Mouse (Mus musculus) right cerebral cortex, adult 18-20 months (tissue): ENCODE data around the gene Enox1.
"Not testable (repeated sequence)": the region's sequence is repeated elsewhere in the genome, so short reads cannot be mapped to it uniquely, and the experiment has no call there.

ENCODE experiments used
- DNase-seq: peaks from one replicate; pipeline ENCODE4 v3.0.0; 2022; ENCODE audit warnings: mixed read lengths

Gene Enox1

DNA sequence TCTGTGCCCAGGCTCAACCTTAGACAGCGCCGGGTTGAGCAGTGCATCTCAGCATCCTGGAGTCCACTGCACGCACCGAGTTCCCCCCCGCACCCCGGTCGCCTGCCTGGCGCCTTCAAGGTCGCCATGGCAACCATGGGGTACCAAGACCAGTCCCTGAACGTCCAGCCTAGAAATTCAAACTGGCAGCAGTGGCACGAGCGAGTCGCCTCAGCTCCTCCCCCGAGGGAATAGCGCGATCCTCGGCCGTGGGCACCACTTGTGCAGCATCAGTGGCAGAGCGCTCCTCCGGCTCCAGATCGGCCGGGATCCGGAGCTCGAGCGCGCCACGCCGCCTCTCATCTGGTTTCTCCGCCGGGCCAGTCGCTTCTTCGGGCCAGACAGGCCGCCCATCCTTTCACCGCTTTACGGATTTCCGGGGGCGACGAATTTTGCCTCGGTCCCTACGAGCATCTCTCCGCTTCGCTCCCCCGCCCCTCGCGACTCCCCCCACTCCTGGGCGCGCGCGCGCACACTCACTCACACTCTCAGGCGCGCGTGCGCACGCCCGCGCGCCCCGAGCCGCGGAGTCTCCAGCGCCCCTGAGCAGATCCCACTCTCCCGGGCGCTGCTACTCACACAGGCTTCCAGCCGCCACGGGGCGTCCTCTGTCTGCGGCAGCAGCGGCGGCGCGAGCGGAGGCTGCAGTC is at the start of gene Enox1:
Gene Enox1 (plus strand): TSS at position 542 of the 689 bp plus-strand sequence.
- peak; percentile 87 for DNase-seq

DNA sequence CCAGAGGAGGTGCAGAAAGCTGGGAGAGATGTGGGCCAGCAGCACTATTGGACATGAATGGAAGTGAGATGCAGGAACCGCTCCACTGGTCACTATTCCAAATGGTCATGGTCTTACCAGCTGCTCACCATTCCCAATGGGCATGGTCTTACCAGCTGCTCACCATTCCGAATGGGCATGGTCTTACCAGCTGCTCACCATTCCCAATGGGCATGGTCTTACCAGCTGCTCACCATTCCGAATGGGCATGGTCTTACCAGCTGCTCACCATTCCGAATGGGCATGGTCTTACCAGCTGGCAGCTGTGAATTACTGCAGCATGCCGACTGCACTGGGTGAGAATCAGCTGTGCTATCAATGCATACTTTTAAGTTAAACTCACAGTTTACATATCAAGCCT is 45.9 kb upstream of the Enox1 start:
- not testable (repeated sequence) for DNase-seq

DNA sequence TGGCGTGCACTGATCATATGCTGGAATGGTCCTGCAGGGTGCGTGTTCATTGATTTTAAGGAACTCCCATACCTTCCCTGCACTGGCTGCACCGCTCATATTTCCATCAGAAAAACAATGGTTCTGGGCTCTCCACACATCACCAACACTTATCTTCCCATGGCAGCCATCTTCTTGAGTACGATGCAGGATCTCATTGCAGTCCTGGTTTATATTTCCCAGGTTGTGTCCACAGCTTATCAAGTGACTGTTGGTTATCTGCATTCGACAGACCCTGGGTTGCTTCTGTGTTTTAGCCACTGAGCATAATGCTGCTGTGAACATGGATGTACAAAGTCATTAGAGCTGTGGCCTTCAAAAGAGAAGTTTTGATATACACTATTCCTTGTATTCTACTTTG is 26.0 kb upstream of the Enox1 start:
- DNase-seq = no peak

DNA sequence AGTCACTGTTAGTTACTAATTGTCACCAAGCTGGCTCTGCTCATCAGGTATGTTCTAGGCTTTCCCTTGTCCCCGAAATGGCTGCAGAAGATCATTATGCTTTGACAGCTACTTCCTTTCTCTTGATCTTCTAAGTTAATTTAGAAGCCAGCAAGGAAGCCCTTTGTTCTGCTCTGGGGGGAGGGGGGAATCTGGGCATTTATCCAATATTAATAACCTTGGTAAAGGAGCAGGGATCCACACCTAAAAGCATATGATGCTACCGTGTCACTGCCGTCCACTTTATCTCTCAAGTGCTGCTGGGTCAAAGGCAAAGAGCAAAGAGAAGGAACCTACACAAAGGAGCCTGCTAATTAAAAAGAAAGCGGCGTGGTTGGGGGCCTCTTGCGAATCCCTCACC is 19.6 kb upstream of the Enox1 start:
- no peak for DNase-seq

DNA sequence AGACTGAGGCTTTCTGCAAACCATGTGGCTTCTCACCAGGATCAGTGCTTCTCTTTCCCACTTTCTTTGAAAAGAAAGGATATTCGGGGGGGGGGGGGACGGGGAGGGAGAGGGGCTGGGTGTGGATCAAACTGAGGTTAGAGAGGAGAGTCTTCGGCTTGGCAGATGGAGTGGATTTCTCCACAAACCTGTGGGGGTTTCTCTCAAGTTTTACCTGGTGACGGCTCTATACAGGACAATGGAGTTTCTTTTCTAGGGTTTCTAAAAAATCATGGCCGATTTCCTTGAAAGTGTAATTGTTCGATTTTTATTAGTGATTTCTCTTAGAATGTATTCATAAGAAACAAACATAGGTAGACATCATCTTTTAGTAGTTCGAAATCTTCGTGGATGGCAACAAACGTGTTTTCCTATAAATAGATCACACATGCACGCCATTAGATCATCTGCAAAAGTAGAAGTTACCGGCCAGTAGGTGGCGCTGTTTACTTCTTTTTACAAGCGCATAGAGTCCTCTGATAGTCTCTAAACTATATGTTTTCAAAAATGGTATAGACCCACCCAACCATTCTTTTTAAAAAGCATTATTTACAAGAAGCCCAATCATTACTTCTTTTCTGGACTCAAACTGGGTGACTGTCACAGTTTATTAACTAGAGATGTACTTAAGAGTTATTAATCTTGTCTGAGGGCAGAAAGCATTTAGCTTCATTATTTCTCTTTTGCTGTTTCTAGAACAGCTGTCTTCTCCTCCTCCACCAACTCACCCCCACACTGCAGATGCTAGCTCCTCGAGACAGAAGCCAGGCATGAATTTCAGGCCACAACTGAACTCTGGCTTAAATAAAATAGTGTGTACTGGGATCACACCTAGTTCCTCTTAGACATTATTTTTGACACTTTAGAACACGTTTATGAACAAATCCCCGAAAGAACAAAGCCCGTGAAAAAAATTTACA is 15.0 kb upstream of the Enox1 start:
- peak; percentile 76 for DNase-seq

DNA sequence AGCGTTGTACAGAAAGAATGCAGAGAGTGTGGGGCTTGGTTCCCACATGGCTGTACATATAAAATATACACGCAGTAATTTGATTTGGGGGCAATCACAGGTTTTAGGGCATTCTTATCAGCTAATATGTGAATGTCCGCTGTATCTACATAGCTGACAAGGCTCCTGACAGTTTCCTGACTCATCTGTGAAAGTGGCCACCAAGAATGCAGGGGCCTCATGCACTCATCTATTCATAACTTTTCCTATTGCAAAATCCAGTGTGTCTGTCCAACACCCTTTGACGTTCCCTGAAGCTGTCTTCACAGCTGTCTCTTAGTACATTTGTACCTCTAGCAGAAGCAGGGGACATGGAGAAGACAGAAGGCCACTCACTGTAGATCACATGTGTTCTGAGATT is 11.5 kb upstream of the Enox1 start:
- DNase-seq = no peak

DNA sequence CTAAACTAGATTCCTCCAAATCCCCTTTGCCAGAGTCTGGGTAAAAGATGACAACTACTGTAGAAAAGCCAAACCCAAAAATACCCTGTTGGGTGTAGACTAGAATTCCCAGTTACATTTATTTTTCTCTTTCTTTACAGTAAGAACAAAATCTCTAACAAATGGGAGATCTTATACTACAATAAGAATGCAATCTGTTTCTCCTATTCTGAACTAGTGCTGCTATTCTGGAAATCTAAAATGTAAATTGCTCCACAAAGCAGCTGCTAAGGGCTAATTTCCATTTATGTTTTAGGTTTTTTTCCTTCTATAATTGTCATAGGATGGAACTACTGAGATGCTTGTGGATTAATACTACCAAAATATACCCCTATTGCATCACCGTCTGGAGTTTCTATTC is 8.9 kb upstream of the Enox1 start:
- DNase-seq = no peak

DNA sequence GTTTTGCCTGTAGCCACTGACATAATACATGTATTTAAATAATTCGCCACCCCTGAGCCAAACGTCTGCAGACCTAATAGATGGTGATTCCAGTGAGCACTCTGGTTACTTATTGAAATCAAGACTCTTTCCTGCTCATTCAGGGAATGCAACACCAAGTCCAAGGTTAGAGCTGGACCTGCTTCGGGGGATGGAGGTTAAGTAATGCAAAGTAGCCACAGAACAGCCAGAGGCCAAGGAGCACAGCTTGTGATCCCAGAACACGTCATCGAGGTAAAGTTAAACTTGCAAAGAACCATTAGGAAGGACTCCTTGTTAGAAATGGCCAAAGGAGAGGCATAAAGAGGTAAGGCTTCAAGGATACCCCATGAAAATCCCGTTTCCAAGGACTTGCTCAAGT is 6.0 kb upstream of the Enox1 start:
- no peak for DNase-seq

DNA sequence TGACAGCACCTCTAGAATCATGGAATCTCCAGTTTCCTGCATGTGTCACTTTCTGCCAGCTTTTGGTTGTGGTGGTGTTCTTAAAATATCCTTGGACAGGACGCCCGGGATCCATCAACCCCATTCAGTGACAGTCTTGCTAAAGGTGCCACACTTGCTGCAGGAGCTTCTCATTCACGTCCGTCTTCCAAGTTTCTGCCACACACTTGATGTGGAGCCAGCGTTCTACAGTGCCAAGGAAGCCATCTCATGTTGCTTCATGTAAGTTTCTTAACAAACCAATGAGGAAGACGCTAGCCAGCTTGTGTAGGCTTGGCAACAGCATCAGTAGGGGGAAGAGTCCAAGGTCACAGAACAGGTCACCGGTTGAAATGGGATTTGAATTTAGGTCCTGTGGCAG is 5.1 kb upstream of the Enox1 start:
- DNase-seq = no peak

DNA sequence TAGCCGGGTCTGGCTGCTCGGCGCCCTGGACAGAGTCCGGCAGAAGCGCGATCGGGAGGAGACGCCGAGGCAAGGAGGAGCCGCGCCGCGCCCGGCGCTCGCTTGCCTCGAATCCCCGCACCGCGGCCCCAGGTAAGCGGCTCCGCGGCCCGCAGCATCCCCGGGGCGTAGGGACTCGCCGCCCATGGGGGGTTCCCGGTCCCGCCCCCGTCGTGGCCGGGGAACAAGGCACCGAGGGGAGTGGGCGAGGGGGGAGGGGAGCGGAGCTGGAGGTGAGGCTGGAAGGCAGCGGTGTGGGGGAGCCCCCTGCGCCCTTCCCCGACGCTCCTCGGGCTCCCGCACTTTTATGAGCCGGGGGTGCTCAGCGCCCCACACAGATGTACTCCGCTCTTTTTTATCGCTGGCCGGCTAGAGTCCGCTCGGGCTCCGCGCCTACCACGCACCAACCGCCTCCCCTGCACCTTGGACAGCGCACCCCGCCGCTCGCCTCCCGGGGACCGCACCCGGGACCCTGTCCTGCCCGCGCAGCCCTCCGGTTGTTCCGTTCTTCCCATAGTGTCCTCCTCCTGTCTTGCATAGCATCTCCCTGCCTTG is 445 bp downstream of the Enox1 start:
- DNase-seq = no peak

DNA sequence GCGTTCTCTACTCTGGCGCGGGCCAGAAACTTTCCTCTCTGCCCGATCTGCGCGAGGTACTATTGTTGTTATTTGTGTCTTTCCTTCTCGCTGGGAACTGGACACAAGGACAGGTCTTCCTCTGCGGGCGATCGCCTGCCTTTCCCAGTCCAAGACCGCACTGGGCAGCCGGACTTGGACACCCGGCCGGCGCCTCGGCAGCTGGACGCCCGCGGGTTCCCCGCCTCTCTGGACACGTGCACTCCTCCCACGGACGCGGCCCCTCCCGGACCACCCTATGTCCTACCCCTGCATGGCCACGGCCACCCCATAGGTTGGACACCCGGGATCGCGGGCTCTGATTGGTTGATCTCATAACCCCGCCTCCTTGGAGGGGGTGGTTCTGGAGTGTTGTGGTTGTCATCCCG is 945 bp downstream of the Enox1 start:
- DNase-seq = peak; percentile 92

DNA sequence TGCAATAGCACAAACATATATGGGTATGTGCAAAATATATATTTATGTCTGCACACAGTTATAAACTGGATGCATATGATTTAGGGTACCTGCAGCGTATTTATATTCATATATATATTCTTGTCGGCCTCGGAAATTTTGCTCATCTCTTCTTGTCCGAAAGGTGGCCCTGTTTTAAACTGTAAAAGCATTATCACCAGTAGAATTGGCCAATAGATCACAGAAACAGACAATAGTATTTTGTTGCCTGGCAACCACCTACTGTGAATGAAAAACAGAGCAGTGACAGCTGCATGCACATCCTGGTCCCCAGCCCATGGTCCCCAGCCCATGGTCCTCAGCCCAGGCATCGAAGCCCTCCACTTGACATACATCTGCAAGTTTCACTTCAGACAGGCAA is 2.8 kb downstream of the Enox1 start:
- DNase-seq = no peak

DNA sequence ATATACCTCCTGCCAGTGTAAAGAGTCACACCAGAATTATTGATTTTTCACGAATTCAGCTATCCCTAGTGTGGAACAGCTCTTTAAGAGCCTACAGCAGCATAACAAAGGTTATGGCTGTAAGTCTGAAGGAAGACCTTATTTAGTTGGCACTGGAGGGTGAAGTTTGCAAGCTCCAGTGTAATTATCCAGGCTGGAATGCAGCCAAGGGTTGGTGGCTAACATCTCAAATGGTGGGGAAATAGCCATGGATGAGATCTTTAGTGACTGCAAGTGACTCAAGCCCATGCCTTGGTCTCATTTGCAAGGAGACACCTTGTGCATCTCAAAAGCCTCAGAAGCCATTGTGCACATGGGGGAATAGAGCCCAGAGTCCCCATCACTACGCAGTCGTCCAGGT is 5.9 kb downstream of the Enox1 start:
- no peak for DNase-seq

DNA sequence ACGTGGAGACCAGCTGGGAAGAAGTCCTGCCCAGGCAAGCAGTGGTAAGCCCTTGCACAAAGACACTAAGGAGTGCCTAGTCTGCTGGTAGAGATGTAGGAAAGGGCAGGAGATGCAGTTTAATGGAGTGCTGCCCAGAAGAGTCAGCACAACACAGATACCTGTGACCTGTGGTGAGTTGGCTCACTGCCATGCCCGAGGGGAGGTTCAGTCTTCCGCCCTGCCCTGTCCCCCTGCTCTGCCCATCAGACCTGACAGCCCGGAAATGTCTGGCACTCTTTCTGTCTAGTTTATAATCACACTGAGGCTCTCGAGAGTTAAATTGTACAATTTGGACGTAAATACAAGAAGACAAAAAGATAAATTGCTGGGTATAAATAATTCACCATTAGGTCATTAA is 7.8 kb downstream of the Enox1 start:
- no peak for DNase-seq

DNA sequence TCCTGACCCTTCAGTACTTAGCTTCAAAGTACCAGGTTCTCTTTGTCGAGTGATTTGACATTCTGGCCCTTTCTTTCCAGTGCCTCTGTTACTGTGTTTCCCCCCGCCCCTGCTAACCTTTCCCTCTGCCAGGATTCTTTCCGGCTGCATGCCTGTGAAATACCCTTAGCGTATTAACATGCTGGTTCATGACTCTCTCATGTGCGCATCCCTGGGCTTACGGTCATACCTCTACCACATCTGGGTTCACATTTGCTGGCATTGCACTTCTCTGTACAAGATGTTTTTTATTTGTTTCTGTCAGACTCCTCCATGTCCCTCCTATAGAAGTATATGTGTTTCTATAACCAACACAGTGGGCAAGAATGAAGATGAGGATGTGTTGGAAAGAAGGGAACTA is 11.6 kb downstream of the Enox1 start:
- DNase-seq = no peak

DNA sequence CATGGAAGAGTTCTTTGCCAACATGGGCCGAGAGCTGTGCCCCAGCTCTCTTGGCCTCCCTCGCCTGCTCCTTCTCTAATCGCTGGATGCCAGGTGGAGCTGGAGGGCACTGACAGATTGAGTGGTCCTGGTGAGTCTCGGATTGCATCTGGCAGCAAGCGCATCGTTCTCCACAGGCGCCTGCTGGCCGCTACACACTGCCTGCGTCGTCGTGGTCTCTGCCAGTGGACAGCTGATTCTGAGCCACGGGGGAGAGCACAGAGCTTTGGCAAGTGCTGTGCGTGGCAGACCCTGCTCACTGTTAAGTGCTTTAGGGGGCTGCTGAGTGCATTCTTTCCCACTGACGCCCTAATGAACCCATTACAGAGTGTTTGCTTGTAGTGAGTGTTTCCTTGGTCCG is 17.9 kb downstream of the Enox1 start:
- no peak for DNase-seq

DNA sequence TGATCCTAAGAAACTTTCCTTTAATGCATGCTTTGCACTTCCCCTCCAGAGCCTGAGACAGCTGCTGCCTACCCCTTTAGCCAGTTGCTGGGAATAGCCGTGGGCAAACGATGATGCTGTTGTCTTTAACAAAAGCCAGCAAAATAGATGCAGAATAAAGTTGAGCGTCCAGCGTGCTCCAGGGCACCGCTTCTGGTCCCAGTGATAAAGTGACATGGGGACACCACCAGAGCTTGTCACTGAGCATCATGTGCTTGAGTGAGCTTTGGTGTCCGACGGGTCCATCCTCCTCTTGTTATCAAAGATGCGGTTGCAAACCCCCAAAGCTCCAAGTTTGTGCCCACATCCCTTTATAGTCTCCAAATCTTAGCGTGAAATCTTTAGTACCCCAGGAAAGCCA is 18.4 kb downstream of the Enox1 start:
- no peak for DNase-seq

DNA sequence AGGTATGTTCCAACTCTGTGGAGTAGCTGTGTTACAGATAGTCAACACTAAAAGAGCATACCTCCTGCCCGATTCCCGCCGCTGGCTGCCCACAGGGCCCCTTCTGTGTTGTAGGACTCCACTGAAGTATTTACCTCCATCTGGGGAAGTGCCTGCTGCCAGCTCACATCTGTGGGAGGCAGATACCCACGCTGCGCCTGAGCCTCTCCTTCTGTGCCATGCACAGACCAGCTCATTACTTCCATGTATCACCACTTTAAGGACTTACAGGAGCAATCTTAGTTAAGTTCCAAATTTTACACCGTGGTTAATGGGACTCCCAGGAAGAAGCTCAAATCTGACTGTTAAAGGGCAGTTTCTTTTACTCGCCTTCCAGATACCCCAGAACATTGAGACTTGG is 23.7 kb downstream of the Enox1 start:
- peak; percentile 74 for DNase-seq

DNA sequence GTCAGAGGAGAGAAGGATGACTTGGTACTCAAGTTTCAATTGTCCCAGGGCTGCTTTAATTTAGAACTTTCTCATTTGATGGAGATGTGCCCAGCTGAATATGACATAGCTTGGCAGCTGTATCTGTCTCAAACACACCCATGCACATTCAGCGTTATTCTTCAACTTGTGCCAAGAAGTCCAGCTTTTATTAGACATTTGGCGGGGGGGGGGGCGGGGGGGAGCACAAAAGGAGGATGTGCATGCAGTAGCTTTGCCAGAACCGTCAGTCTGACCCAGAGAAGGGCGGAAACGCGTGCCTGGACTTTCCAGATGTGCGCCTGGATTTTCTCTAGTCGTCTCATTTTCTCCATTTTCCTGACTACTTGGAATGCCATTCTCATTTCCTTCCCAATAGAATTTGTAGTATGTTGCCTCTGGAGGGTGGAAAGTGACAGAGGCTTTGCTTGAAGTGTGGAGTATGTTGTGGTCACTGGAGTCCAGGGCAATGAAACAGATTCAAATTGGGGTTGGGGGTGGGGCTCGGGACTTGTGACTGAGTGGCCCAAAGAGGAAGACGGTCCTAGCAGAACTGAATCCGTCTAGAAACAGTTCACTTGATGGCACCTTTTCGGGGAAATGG is 24.3 kb downstream of the Enox1 start:
- no peak for DNase-seq

DNA sequence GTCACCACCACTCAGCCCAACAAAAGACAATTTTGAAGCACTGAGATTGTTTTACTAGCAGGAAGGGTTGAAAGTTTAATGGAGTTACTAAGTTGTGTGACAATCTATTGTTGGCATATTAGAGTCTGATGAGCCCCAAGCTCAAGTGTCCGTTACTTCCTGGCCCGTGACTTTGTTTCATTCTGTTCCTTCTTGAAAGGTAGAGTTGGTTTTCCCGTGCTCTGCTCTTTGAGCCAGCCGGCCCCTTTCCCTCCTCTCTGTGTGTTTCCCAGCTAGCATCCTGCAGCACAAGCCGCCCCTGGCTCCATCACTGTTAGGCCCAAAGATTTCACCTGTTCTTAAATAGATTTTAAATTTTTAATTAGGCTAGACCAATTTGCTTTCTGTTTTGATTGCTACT is 26.9 kb downstream of the Enox1 start:
- DNase-seq = no peak

DNA sequence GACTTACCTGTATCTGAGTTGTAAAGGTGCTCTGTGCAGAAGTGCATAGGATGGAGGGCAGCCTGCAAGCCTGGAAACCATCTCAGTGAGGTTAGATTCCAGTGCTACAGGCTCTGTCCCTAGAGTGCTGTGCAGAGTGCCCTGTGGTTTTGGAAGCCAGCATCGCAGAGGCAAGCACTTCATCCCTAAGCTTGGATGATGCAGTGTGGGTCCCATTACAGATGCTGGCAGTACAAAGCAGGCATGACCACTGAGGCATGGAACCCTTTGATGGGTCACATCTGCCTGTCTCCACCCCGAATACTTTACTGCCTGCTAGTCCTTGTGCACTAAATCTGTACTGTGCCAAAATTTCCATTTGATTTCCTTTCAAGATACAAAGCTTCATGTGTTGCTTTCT is 33.6 kb downstream of the Enox1 start:
- no peak for DNase-seq

DNA sequence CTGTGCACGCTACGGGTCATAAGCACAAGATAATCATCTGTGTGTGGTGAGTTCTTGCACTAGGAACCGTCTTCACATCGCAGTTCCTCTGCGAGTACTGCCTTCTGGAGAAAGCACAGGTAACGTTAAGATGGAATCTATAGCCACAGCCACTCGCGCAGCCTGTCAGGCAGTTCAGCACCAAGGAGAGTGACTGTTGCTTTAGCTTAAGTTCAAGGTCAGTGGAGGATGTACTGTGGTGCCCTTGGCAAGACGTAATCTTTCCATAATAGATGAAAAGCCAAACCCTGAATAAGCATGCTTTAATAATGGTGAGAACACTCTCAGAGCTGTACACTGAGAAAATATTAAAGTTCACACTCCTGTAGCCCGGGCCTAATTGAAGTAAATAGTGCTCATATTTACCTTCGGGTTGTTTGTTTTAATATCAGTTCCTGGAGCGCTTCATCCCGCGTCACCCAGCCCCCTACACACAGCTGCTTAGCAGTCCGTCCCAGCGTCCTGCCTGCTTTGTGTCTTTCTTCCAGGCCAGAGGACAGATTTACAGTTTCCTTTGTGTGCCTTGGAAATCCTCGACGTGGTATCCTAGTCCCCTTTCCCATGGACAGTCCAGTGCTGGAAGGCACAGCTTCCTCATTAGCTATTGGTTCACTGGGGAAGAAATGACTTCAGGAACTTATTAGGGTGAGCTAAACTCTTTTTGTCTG is 38.9 kb downstream of the Enox1 start:
- no peak for DNase-seq

DNA sequence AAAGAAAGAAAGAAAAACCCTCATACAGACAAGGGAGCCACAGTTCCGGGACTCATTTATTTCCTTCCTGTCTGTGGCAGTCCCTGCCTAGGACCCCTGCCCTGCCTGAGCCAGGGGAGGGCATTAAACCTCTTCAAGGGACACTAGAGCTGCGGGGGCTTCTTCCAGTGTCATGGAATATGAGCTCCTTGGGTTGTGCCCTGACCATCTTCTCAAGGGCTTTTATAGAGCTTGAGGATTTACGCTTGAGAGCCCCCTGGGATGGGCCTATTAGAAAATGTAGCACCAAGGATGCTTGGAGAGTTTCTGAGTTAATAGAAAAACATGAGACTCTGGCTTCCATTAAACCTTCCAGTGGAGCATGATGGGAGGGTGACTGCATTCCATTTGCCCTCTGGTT is 39.7 kb downstream of the Enox1 start:
- no peak for DNase-seq
